ENCODE assay signal across 14 mouse cellular contexts in genomic region chr11:114671147-114671546, GRCm38 (mm10). TPM values are rescaled to one million over a fixed set of nuclear protein-coding genes. Genes with fewer than 3 reads are reported as not detected.
DNase-seq lines count a peak whose midpoint lies in the region; ATAC-seq and TF ChIP-seq lines count a peak whose summit lies in the region.
"Had no signal": no experiment of that assay in that cellular context is flagged by ENCODE, and none has a peak within 500 bp of the region (broad histone marks: within the 10 kb centered on the region; RNA-seq: fewer than 3 reads in every experiment).

No protein-coding gene starts in this region.

- no peak overlapping the region for H3K27ac ChIP-seq in heart, embryonic 12.5 days (ENCODE audit: poor library complexity, severe bottlenecking)
- H3K27ac ChIP-seq in liver, embryonic 11.5 days (ENCODE audit: low read depth, low read length): peak overlapping the region; percentile 0
- H3K27ac ChIP-seq in neural tube, embryonic 15.5 days (replicated peaks): no peak overlapping the region
- no peak overlapping the region for H3K27ac ChIP-seq in kidney, embryonic 14.5 days (ENCODE audit: low read depth, low read length)

- no peak overlapping the region for H3K4me2 ChIP-seq in heart, embryonic 12.5 days
- H3K4me2 ChIP-seq in liver, embryonic 11.5 days: peak overlapping the region; percentile 95
- peak overlapping the region; percentile 88 for H3K4me2 ChIP-seq in neural tube, embryonic 15.5 days
- no peak overlapping the region for H3K4me2 ChIP-seq in kidney, embryonic 14.5 days (replicated peaks; ENCODE audit: low read depth, low read length)

- WGBS in heart, embryonic 12.5 days: 88% methylated on average over 5 of the region's 5 CpGs
- 84% methylated on average over 5 of the region's 5 CpGs for WGBS in liver, embryonic 11.5 days
- 92% methylated on average over 5 of the region's 5 CpGs for WGBS in neural tube, embryonic 15.5 days
- WGBS in kidney, embryonic 14.5 days: 91% methylated on average over 5 of the region's 5 CpGs

- H3K4me1 ChIP-seq in heart, embryonic 12.5 days (replicated peaks): peaks cover 21% of the 10 kb centered on the region
- H3K4me1 ChIP-seq in liver, embryonic 11.5 days (replicated peaks; ENCODE audit: control insufficient read depth, insufficient read depth, low read length): peaks cover 31% of the 10 kb centered on the region
- peaks cover 59% of the 10 kb centered on the region for H3K4me1 ChIP-seq in G1E (ENCODE audit: insufficient read depth, low read depth, low read length)
- H3K4me1 ChIP-seq in neural tube, embryonic 15.5 days: peaks cover 52% of the 10 kb centered on the region
- H3K4me1 ChIP-seq in kidney, embryonic 14.5 days (ENCODE audit: control insufficient read depth, insufficient read depth, low read length): peaks cover 15% of the 10 kb centered on the region; the same call in 1 of the 2 replicates

- no peaks in the 10 kb centered on the region for H3K9me3 ChIP-seq in heart, embryonic 12.5 days (replicated peaks)
- no peaks in the 10 kb centered on the region for H3K9me3 ChIP-seq in liver, embryonic 11.5 days (ENCODE audit: control insufficient read depth, low read length)
- H3K9me3 ChIP-seq in G1E (replicated peaks): no peaks in the 10 kb centered on the region
- no peaks in the 10 kb centered on the region for H3K9me3 ChIP-seq in neural tube, embryonic 15.5 days (replicated peaks)
- no peaks in the 10 kb centered on the region for H3K9me3 ChIP-seq in kidney, embryonic 14.5 days (ENCODE audit: control insufficient read depth, low read length)

- TF ChIP-seq CTCF in G1E (IDR thresholded peaks at IDR 0.05; ENCODE audit: low read depth, low read length): no peak

- ATAC-seq in heart, embryonic 12.5 days (ENCODE audit: insufficient number of reproducible peaks, low FRiP score): no peak
- no peak for ATAC-seq in liver, embryonic 11.5 days (replicated peaks; ENCODE audit: low FRiP score)
- ATAC-seq in G1E (ENCODE audit: extremely low read depth, insufficient number of reproducible peaks, low FRiP score, poor library complexity, severe bottlenecking): no peak
- no peak for ATAC-seq in neural tube, embryonic 15.5 days (ENCODE audit: low FRiP score)
- ATAC-seq in kidney, embryonic 14.5 days (ENCODE audit: low FRiP score, low TSS enrichment): no peak

- no peak overlapping the region for H3K4me3 ChIP-seq in heart, embryonic 12.5 days
- H3K4me3 ChIP-seq in liver, embryonic 11.5 days (ENCODE audit: low read depth, low read length): no peak overlapping the region
- peak overlapping the region; percentile 94; the same call in 1 of the 2 replicates for H3K4me3 ChIP-seq in G1E (ENCODE audit: low read depth, low read length)
- no peak overlapping the region for H3K4me3 ChIP-seq in neural tube, embryonic 15.5 days (replicated peaks)
- H3K4me3 ChIP-seq in kidney, embryonic 14.5 days (ENCODE audit: low read length): no peak overlapping the region

- H3K27me3 ChIP-seq in heart, embryonic 12.5 days (replicated peaks): peaks cover 10% of the 10 kb centered on the region
- peaks cover 2% of the 10 kb centered on the region; the same call in 1 of the 2 replicates for H3K27me3 ChIP-seq in liver, embryonic 11.5 days (replicated peaks; ENCODE audit: control insufficient read depth, insufficient read depth, low read length)
- peaks cover 15% of the 10 kb centered on the region; the same call in 1 of the 2 replicates for H3K27me3 ChIP-seq in G1E (ENCODE audit: insufficient read depth, low read length)
- H3K27me3 ChIP-seq in neural tube, embryonic 15.5 days (replicated peaks): 0 out of 2 replicates have a peak, but pooled peaks cover 8% of the 10 kb centered on the region
- H3K27me3 ChIP-seq in kidney, embryonic 14.5 days (ENCODE audit: control insufficient read depth, insufficient read depth, low read length): peaks cover 3% of the 10 kb centered on the region; the same call in 1 of the 2 replicates

- H3K36me3 ChIP-seq in heart, embryonic 12.5 days: peaks cover 40% of the 10 kb centered on the region
- peaks cover 30% of the 10 kb centered on the region for H3K36me3 ChIP-seq in liver, embryonic 11.5 days (ENCODE audit: control insufficient read depth, insufficient read depth, low read length)
- H3K36me3 ChIP-seq in G1E (replicated peaks): peaks cover 59% of the 10 kb centered on the region
- H3K36me3 ChIP-seq in neural tube, embryonic 15.5 days: peaks cover 26% of the 10 kb centered on the region
- peaks cover 41% of the 10 kb centered on the region for H3K36me3 ChIP-seq in kidney, embryonic 14.5 days (ENCODE audit: control insufficient read depth, insufficient read depth, low read length)

- DNase-seq in heart, adult 8-10 months (ENCODE audit: low spot score): no peak
- no peak for DNase-seq in liver, embryonic 11.5 days (ENCODE audit: low spot score)
- no peak for DNase-seq in liver
- DNase-seq in G1E (ENCODE audit: low spot score): no peak
- no peak for DNase-seq in thymus, postnatal 25 days
- DNase-seq: gastrocnemius, postnatal 25 days; kidney, postnatal 10 days; layer of hippocampus, adult 9-11 months; lung, adult 18-20 months; lung, postnatal 4 days; right cerebral cortex, adult 18-20 months had no signal

- peak overlapping the region; percentile 49; the same call in 1 of the 2 replicates for H3K9ac ChIP-seq in heart, embryonic 12.5 days
- no peak overlapping the region; the same call in 1 of the 2 replicates for H3K9ac ChIP-seq in liver, embryonic 11.5 days (ENCODE audit: low read depth, low read length)
- no peak overlapping the region for H3K9ac ChIP-seq in neural tube, embryonic 15.5 days (replicated peaks)
- H3K9ac ChIP-seq in kidney, embryonic 14.5 days (ENCODE audit: low read depth, low read length): no peak overlapping the region; the same call in 1 of the 2 replicates

RNA-seq across cellular contexts. Expression of gene Rpl38, which starts 2.8 kb away (rescaled TPM):
- 785 and 816 TPM in 2 replicates for polyA plus RNA-seq in heart, embryonic 12.5 days (2016; fragmentation: Nextera tagmentation; extraction: Ambion mirVana)
- 100 to 1,000 TPM; 505 to 715 (median 618) TPM for total RNA-seq in heart, adult 8-10 months (2022)
- polyA plus RNA-seq in liver, embryonic 11.5 days (2014; fragmentation: Nextera tagmentation; extraction: Ambion mirVana): 1,440 and 1,641 TPM in 2 replicates
- 841 and 875 TPM in 2 replicates for total RNA-seq in G1E (2014; fragmentation: Nextera tagmentation)
- total RNA-seq in G1E (2017): 2,691 and 2,853 TPM in 2 replicates
- polyA plus RNA-seq in G1E (2012): 272 and 420 TPM in 2 replicates
- polyA plus RNA-seq in neural tube, embryonic 15.5 days (2015; fragmentation: Nextera tagmentation; extraction: Ambion mirVana): 804 and 844 TPM in 2 replicates
- 1,061 and 1,397 TPM in 2 replicates for polyA plus RNA-seq in kidney, embryonic 14.5 days (2014; fragmentation: Nextera tagmentation; extraction: Ambion mirVana)

RNA-seq across cellular contexts. Expression of gene Ttyh2, which starts 4.1 kb away (rescaled TPM):
- 5.5 and 5.9 TPM in 2 replicates for polyA plus RNA-seq in heart, embryonic 12.5 days (2016; fragmentation: Nextera tagmentation; extraction: Ambion mirVana)
- total RNA-seq in heart, adult 8-10 months (2022): 1 to 10 TPM; 3.0 to 4.6 (median 3.4) TPM
- 7.1 and 7.4 TPM in 2 replicates for polyA plus RNA-seq in liver, embryonic 11.5 days (2014; fragmentation: Nextera tagmentation; extraction: Ambion mirVana)
- total RNA-seq in G1E (2014; fragmentation: Nextera tagmentation) (0.38 and 0.87 TPM in 2 replicates), G1E (2017) (2.0 and 2.9 TPM in 2 replicates)
- 0.47 and 0.74 TPM in 2 replicates for polyA plus RNA-seq in G1E (2012)
- polyA plus RNA-seq in neural tube, embryonic 15.5 days (2015; fragmentation: Nextera tagmentation; extraction: Ambion mirVana): 30.0 and 31.0 TPM in 2 replicates
- 9.1 and 10.4 TPM in 2 replicates for polyA plus RNA-seq in kidney, embryonic 14.5 days (2014; fragmentation: Nextera tagmentation; extraction: Ambion mirVana)

RNA-seq across cellular contexts. Expression of gene Dnaic2, which starts 56.1 kb away (rescaled TPM):
- polyA plus RNA-seq in heart, embryonic 12.5 days (2016; fragmentation: Nextera tagmentation; extraction: Ambion mirVana): 0.27 and 0.32 TPM in 2 replicates
- total RNA-seq in heart, adult 8-10 months (2022): under 1 TPM in 1 of 4 experiments, not detected in 3; 0.47 TPM
- polyA plus RNA-seq in liver, embryonic 11.5 days (2014; fragmentation: Nextera tagmentation; extraction: Ambion mirVana): not detected in 2 replicates
- not detected in 2 replicates for total RNA-seq in G1E (2014; fragmentation: Nextera tagmentation)
- 0.06 TPM in 1 of 2 replicates, not detected in the other for total RNA-seq in G1E (2017)
- not detected in 2 replicates for polyA plus RNA-seq in G1E (2012)
- 1.7 and 1.9 TPM in 2 replicates for polyA plus RNA-seq in neural tube, embryonic 15.5 days (2015; fragmentation: Nextera tagmentation; extraction: Ambion mirVana)
- 0.28 and 0.36 TPM in 2 replicates for polyA plus RNA-seq in kidney, embryonic 14.5 days (2014; fragmentation: Nextera tagmentation; extraction: Ambion mirVana)

Comparison
In these comparisons a context has a peak if more than half of its experiments do, and no peak if none do; other contexts are left out.
1. H3K4me2 ChIP-seq: peak in liver, embryonic 11.5 days (single experiment) and neural tube, embryonic 15.5 days (single experiment); none in heart, embryonic 12.5 days (single experiment) and kidney, embryonic 14.5 days (single experiment).